ENCODE assay signal across 11 mouse cellular contexts in genomic region chr5:32390295-32390694, GRCm38 (mm10).
"Had no signal": no experiment of that assay in that cellular context is flagged by ENCODE, and none has a peak within 500 bp of the region (broad histone marks: within the 10 kb centered on the region; RNA-seq: fewer than 3 reads in every experiment).

No protein-coding gene starts in this region.

- DNase-seq: kidney, adult 11 months; kidney, adult 8-10 months; kidney, postnatal 10 days; kidney, postnatal 36 days; layer of hippocampus, postnatal 36 days; left cerebral cortex, postnatal 4 days; liver, postnatal 0 days; lung, embryonic 14.5 days; thymus, adult 18-20 months; thymus, postnatal 14 days; thymus, postnatal 4 days had no signal
